Mouse (Mus musculus) adrenal gland, postnatal 14 days (tissue): Measurements from ENCODE around the gene Col15a1. TPM values are rescaled to one million over a fixed set of nuclear protein-coding genes. Genes with fewer than 3 reads are reported as not detected.

Experiments used
- DNase-seq: peaks from one replicate; pipeline ENCODE4 v3.0.0; 2021; ENCODE audit warnings: mixed read lengths
- total RNA-seq: library from RNA; stranded (reverse); gene quantifications from 2 replicates; pipeline ENCODE4 v1.2.3, GENCODE M21; 2021

Gene Col15a1
- total RNA-seq, 1 experiment from 2014 or later: 72.9 TPM

DNA sequence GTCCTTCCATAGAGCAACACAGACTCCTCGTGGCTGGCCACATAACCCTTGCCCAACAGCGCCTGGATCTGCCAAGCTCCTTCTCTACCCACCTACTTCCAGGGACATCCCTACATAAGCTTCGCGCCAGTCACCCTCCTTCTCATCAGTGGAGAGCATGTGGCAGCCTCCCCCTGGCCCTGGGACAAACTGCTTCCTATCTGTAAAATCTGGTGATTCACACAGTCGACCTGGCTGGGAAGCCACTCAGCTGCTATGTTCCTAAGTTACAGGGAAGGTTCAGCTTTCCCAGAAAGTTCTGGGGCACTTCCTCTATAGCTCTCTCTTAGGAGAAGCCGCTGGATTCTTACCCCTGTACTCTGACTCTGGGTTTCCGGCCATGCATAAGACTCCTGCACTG, 22.5 kb downstream of the Col15a1 start:
- DNase-seq: peak; percentile 40

DNA sequence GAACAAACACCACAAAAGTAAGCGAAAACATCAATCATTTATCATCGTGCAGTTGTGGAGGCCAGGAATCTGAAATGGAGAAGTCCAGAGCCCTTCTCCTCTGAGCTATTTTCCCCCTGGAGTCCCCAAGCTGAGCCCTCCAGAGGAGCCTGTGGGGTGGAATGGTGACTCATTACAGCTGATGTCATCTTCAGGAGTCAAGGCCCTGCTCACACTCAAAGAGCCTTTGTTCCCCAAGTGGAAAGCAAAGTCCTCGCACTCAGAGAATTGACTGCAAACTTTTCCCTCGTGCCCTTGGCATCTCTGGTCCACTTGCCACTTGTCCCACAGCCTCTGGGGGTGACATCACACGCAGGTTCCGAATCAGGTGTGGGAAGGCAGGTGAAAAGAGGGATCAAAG, 23.4 kb downstream of the Col15a1 start:
- DNase-seq: peak; percentile 42

DNA sequence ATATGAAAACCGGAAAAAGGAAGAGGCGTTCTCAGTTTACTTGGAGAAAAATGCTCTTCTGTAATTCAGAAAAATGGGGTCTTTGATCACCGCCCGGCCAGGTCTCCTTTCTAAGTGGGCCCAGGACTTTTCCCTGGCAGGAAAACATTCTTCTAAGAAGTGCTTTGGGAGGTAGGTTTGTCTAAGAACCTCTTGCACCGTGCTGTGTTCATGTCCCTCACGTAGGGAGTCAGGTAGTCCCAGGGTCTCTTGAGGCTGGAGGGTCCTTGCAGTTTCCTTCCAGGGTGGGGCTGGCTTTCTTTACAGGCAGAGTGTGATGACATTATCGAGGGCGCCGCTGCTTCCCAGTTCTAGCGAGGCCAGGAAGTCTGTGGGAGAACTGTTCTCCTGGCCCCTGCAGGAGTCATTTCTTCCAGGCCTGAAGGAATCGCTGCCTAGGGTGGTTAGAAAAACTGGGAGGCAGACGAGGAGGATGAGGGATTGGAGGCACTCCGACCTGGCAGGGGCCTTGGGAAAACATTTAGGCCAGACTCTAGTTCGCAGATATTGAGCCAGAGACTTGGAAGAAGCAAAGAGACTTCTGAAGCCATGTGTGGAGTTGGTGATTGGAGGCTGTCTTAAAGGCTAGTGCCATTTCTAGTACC, 25.4 kb downstream of the Col15a1 start:
- no peak for DNase-seq

DNA sequence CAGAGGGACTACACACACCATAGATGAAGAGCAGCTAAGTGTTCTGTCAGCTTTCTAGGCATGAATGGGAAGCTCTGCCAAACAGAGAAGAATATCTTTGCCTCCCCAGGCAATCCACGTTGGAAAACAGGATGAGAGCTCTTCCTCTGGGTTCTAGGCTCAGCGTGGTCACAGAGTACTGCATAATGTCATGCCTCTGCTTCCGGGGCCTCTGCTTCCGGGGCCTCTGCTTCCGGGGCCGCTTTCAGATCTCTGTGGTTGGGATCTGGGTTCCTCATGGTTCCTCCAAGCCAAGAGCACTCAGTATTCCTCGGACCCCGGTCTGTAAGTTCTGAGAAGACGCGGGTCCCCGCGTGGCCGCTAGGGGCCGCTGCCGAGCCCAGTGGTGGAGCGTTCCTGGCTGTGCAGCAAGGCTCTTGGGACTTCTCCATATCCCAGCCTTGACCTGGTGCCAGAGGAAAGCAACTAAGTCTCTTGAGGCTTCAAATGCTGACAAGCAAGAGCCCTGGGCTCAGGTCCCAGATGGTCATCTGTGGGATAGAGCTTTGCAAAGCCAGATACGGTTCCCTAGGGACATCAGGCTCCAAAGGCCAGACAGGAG, 26.8 kb downstream of the Col15a1 start:
- peak; percentile 94 for DNase-seq

DNA sequence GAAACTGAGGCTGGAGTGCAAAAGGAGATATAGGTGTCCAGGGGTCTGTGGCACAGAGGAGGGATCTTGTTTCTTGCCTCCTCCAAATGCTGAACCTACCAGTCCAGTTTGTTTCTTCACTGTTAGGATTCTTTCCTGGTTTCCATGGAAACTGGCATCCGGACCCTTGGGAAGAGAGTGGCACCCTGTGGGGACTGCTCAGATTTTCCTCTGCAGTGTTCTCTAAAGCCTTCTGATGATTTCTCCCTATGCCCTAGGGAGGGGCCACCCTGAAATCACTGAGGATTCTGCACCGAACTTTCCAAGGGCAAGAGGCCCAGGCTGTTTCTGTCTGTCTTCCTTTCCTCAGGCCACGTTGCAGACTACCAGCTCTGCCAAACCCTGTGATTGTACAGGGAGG, 27.4 kb downstream of the Col15a1 start:
- DNase-seq: no peak

DNA sequence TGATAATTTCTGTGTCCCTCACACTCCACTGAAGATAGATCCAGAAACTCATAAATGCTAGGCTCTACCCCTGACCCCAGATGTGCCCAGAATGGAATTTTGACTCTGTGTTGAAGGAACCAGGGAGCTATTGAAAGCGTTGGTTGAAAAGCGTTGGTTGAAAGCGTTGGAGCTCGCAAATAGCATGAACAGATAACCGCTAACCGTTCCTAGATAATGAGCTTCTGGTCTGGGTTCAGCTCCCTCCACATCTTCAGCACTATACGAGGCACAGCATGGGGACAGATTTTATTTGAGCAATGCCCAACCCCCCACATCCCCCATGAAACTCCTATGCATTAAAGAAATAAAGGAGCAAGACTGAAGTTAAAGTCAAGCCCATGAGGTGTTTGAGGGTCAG, 28.1 kb downstream of the Col15a1 start:
- DNase-seq: no peak

DNA sequence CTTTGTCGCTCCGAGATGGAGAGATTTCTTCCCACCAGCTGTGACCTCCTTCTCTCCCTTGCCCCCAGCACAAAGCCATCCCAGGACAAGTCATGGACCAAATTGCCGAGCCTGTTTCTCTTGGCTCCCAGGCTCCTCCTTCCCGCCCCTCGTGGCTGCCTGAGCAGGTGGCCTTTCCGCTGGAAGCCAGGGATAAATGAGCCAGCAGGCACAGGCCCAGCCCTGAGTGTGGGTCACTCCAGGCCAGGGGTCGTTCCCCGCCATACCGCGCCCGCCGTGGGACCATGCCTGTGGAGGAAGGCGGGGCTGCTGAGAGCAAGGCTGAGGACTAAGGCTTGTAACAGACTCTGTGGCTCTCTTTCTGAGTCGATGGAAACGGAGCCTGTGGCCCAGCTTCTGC, 29.3 kb downstream of the Col15a1 start:
- DNase-seq: peak; percentile 34

DNA sequence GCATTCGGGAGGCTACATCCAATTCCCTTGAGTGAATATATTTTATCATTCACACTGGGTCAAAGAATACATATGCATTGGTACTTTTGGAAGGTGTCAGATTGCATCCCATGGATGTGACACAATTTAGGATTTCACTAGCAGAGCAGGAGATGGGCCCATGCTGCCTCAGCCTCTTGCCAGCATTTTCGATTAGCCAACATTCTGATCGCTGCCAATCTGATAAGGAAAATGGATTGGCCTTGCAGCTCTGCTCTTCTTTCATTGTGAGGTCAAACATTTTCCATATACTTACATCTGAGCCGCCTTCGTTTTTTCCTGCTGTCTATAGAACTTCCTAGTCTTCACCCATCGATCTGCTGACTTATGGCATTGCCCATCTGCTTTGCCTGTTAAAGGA, 31.2 kb downstream of the Col15a1 start:
- peak; percentile 66 for DNase-seq

DNA sequence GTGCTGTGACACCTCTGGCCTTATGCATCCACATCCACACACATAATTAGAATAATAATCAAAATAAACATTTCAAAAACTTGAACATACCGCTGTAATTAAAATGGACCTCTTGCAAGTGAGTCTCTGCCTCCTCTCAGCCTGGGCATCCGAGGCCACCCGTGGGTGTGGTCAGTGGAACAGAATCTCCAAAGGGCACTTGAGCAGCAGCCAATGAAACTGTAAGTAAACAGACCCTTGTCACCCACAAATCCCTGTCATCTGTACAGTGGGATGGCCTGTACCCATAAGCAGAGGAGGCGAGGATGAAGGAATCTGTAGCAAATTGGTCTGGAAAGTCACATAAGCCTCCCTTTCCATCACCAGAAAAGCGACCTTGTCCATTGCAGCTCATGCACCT, 32.9 kb downstream of the Col15a1 start:
- no peak for DNase-seq

DNA sequence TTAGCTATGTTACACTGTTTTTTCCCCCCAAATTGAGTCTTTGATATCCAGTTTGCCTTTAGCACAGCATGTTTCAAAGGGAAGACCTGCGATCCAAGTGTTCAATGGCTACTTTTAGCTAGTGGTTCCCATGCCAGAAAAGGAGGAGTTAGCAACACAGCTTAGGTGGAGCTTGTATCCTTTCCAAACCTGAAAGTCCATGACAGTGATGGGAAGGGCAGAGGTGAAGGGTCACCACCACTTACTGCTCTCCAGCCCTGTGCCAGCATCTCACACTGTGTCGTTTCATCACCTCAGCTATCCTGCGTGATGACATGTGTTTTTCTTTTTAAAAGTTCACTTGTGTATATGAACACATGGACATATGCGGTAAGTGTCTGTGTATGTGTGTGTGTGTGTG, 34.2 kb downstream of the Col15a1 start:
- no peak for DNase-seq

DNA sequence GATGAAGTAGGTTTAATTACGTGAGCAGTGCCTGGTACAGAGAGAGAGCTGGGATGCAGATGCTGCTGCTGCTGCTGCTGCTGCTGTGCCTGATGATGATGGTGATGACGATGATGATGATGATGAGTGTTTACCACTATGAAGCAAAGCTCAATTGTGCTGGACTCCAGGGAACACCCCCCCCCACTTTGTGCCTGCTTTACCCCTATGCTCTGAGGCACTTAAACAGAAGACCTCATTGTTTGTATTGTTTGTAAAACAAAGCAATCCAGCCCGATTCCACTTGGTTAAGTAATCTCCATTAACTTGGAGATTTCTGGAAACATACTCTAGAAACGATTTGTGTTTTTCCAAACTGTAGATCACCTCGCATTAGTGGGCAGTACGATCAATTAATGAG, 36.7 kb downstream of the Col15a1 start:
- no peak for DNase-seq

DNA sequence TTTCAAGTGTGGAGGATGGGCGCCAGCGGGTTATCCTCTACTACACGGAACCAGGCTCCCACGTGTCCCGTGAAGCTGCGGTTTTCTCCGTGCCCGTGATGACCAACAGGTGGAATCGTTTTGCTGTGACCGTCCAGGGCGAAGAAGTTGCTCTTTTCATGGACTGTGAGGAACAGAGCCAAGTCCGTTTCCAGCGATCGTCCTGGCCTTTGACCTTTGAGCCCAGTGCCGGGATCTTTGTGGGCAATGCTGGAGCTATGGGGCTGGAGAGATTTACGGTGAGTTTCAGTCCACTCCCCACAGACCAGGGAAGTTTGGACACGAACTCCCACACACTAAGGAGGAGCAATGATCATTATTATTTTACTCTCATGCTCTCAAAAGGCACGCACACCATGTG, 37.7 kb downstream of the Col15a1 start:
- no peak for DNase-seq

DNA sequence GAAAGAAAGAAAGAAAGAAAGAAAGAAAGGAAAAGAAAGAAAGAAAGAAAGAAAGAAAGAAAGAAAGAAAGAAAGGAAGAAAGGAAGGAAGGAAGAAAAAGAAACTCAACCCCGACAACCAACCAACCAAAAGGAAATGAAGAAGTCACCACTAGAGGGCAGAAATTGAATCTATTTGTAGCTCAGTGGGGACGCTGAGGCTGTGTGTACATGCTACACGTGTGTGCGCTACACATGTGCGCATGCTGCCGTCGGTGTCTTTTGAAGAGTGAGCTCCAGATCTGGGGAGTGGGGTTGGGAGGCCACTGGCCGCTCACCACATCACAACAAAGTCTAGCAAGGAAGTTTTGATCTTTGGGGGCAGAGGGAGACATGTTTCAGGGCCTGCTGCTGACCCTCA, 38.9 kb downstream of the Col15a1 start:
- no peak for DNase-seq

DNA sequence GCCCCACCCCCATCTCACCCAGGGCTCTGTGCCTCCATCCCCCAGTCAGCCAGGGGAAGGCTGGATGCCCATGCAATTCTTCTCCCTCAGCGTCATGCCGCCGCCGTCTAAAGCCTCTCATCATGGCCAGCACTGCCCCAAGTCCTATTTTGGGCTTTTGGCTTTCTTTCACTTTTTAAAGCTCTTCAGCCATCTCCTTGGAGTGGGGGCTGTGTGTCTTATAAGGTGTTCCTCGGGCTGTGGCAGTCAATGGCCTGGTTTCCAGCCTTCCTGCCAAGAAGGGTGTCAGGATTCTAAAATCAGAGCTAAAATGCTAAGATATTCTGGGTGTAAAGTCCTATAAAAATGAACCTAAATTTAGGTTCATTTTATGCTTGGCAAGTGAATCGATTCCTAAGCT, 39.6 kb downstream of the Col15a1 start:
- no peak for DNase-seq

DNA sequence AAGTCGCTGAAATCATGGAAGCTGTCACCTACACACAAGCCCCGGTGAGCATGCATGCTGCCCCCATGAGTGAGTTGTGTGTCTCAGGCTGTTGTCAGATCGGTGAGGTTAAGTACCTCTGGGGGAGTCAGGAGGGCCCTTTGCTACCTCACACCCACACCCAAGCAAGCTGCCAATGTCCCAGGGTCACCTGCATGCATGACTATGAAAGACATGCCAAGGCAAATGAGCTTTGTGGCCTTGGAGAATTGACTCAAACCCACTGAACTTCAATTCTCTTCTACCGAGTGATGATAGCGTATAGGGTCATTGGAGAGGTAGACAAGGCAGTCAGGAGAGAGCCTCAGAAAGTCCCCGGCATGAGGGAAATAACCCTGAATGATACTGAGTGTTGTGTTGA, 41.2 kb downstream of the Col15a1 start:
- DNase-seq: no peak

DNA sequence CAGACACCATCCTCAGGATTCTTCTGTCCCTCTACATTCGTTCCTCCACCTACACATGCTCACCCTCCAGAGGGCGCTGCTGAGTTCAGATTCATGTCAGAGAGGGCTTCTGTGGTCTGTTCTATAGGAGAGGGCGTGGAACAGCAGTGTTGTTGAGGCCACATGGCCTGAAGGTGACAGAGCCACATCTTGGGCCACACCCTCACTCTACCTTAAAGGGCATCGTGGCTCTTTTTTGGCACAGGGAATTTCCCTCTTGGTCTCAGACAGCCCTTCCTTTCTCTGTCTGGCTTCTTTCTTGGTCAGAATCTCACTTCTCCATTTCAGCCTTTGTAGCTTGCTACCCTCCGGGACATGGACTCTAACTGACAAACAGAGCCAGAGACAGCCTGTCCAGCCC, 43.1 kb downstream of the Col15a1 start:
- DNase-seq: peak; percentile 89

DNA sequence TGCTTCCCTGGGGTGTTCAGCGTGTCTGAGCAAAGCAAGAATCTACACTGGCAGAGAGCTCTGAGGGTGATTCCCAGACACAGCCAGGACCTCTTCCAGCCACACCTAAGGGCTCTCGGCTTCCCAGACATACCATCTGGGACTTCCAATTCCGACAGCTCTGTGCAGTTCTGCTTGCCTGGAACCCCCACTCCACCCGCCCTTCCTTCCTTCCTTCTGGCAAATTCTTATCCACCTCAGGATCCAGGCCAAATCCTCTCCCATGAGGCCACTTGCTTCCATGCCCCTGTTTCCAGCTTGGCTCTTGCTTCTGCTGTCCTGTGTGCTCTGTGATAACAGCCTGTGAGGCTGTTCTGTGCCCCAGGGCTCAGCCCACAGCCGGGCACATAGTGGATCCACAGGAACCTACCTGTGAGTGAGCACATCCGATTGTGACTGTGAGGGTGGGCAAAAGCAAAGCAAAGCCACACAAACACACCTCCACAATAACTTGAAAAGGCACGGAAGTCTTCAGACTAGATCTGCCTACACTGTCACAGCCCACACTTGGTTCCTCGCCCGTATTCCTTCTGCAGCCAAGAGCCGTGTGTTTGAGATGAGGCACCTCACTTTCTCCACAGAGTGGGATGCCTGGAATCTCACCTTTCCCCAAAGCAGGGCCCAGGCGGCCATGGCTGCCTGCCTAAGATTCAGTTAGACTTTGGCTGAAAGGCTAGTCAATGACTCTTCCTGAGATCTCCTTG, 43.9 kb downstream of the Col15a1 start:
- peak; percentile 61 for DNase-seq

DNA sequence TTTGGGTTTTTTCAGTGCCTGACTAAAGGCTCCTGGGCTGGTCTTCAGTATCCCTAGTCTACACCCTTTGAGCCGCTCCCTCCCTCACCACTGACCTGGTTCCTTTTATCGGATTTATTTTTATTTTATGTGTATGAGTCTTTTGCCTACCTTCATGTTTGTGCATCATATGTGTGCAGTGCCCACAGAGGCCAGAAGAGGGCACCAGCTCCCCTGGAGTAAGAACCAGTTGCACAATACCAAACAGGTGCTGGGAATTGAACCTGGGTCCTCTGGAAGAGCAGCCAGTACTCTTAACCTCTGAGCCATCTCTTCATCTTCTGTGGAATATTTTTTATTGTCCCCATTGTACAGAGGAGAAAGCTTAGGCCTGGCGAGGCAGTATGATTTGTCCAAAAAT, 44.7 kb downstream of the Col15a1 start:
- no peak for DNase-seq

DNA sequence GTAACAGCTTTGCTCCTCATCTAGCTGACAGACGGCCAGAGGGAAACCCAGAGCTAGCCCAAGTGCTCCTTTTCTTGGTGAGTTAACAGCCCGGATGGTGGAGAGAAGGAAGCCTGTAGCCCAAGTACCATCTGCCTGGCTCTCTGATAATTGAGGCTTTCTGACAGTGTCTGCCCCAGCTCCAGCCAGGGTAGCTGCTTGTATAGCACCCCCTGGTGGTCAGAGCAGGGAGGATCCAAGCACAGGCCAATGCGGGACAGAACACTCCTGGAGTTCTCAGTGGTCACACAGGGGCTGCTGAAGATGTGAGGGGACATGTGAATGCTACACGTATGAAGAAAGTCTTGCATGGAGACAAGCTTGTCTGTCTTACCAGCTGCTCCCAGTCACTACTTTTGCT, 47.7 kb downstream of the Col15a1 start:
- DNase-seq: peak; percentile 90

DNA sequence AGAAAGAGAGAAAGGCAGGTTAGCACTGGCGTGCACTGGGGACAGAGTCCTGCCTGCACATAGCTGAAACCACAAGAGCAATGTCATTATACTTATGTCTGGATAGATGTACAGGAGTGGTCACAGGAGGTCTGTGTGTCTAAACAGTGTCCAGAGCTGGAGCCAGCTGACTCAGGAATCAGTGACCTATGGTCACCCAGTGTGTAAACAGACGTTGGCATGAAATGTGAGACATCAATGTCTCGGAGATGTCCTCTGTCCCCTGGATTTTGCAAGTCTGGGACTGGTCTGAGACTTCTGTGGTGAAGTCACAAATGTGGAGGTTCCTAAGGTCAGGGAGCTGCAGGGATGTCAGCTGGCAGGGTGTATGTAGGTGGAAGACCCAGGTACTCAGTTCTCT, 50.2 kb downstream of the Col15a1 start:
- no peak for DNase-seq

DNA sequence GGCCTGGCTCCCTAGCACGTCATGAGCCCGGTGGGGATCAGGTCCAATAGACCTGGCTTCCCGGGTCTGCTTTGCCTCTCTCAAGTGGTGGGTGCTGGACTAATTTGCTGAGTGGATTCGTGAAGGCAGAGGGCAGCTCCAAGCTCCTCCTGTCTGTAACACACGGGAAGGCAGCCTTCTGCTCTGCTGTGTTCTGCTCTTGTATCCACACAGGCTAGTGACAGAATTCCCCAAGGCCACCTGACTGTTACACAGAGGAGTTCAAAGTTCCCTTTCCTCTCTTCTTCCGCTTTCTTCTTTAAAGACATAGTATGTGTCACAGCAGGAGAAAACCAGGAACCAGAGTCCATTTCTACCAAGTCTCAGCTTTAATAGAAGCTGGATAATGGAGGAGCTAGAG, 53.1 kb downstream of the Col15a1 start:
- DNase-seq: no peak

DNA sequence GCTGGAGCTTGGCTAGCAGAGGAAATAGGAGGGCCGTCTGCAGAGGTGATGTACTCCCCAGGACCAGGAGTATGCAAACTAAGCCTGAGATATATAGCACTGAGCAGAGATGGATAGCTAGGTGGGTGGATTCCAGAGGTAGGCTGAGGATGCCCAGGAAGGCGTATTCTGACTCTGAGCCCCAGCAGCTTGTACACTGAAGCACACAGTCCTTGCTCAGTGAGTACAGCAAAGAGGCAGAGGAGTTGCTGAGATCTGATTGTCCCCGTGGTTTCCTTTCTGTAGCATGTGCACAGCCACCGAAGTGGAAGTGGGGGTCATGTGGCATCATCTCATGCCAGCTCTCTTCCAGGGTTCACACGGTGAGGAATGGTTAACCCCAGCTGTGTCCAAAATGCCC, 54.0 kb downstream of the Col15a1 start:
- no peak for DNase-seq

DNA sequence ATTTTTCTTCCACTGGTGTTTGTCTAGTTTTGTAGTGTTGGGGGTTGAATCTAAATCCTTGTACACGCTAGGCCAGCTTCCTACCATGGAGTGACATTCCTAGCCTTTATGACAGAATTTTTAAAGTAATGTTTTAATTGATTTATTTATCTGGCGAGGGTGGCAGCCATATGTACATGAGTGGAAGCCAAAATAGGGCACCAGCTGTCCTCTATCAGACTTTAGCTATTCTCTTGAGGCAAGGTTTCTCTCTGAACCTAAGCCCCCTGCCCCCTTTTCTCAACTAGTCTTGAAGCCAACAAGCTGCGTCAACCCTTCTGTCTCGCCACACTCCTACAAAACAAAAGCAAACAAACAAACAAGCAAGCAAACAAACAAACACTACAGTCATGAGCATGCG, 57.6 kb downstream of the Col15a1 start:
- no peak for DNase-seq
